Mouse (Mus musculus) stomach, postnatal 0 days (tissue): ENCODE measurements around the gene AW549877.

Source experiments
- CTCF ChIP-seq: IDR thresholded peaks from 2 replicates; pipeline ENCODE4 v1.5.1; 2016; ENCODE audit warnings: antibody characterized with exemption, low read depth, mild to moderate bottlenecking, moderate library complexity
- EP300 ChIP-seq: optimal IDR thresholded peaks from 2 replicates; pipeline ENCODE3; 2016; ENCODE audit warnings: antibody characterized with exemption

GRCm38 (mm10) chr15:4026831-4027584 is 31.5 kb upstream of the AW549877 start:
- peak; percentile 29; the same call in 1 of the 2 replicates for TF ChIP-seq CTCF
- TF ChIP-seq EP300, result no peak
